Mouse (Mus musculus) intestine, embryonic 14.5 days (tissue): Measurements from ENCODE around the gene Parva. TPM values are rescaled to one million over a fixed set of nuclear protein-coding genes. Genes with fewer than 3 reads are reported as not detected.
A peak's percentile ranks its signal among the peaks of the same experiment; 100 is the strongest.

Experiments used
- ATAC-seq: fragments of 200-750 bp; cut with Nextera tagmentation; replicated peaks from 2 replicates; pipeline ENCODE4 v1.8.0; 2017; ENCODE audit warnings: low read depth, moderate number of reproducible peaks, moderate TSS enrichment, moderate library complexity; ENCODE audit not compliant: low FRiP score, low TSS enrichment
- DNase-seq: peaks from one replicate; pipeline ENCODE4 v3.0.0-alpha.2; 2018; ENCODE audit warnings: low spot score
- H3K27ac ChIP-seq: fragments of 300-500 bp; sonication (generic); 2 replicates; pipeline ENCODE4 v1.5.1; 2014; ENCODE audit warnings: low read depth, mild to moderate bottlenecking, control low read depth
- H3K27me3 ChIP-seq: fragments of 300-500 bp; sonication (generic); replicated peaks from 2 replicates; pipeline ENCODE4 v1.6.1; 2014; ENCODE audit warnings: low read length, control low read depth; ENCODE audit not compliant: control insufficient read depth, insufficient read depth
- H3K36me3 ChIP-seq: fragments of 300-500 bp; sonication (generic); 2 replicates; pipeline ENCODE4 v1.6.1; 2014; ENCODE audit warnings: low read length, control low read depth; ENCODE audit not compliant: control insufficient read depth, insufficient read depth
- H3K4me1 ChIP-seq: fragments of 300-500 bp; sonication (generic); replicated peaks from 2 replicates; pipeline ENCODE4 v1.6.1; 2014; ENCODE audit warnings: low read length, control low read depth, mixed read lengths; ENCODE audit not compliant: control insufficient read depth, insufficient read depth
- H3K4me2 ChIP-seq: fragments of 300-500 bp; sonication (generic); 2 replicates; pipeline ENCODE4 v1.6.1; 2014; ENCODE audit warnings: low read length
- H3K4me3 ChIP-seq: fragments of 300-500 bp; sonication (generic); 2 replicates; pipeline ENCODE4 v1.5.1; 2014; ENCODE audit warnings: low read depth, low read length, control low read depth, mixed read lengths
- H3K9ac ChIP-seq: fragments of 300-500 bp; sonication (generic); 2 replicates; pipeline ENCODE4 v1.6.1; 2014; ENCODE audit warnings: mild to moderate bottlenecking, low read length
- H3K9me3 ChIP-seq: fragments of 300-500 bp; sonication (generic); 2 replicates; pipeline ENCODE4 v1.6.1; 2016; ENCODE audit warnings: low read length, control low read depth; ENCODE audit not compliant: control insufficient read depth
- WGBS: fragments of 180-500 bp; shearing (Covaris S2); extraction: QIAGEN DNeasy Blood & Tissue Kit; methylation state at CpG from one replicate; pipeline ENCODE4 v1.1.7; 2014; 5-methylcytosine and 5-hydroxymethylcytosine counted together
- polyA plus RNA-seq: library from polyadenylated mRNA; unstranded; fragments of >200 nt; fragmentation: Nextera tagmentation; extraction: Ambion mirVana; gene quantifications from 2 replicates; pipeline ENCODE4 v1.2.1, GENCODE M21; 2014

The Parva gene
- polyA plus RNA-seq, 1 experiment from 2014 or later, result 102 TPM

- H3K27me3 ChIP-seq, result no peaks in the 10 kb centered on the region
- no peaks in the 10 kb centered on the region for H3K9me3 ChIP-seq
- DNase-seq (no peak), ATAC-seq (no peak)
- H3K4me1 ChIP-seq, result peaks cover 26% of the 10 kb centered on the region
- no peaks in the 10 kb centered on the region for H3K36me3 ChIP-seq
- H3K9ac ChIP-seq, result no peak overlapping the region
- 28% methylated on average over 6 of the region's 6 CpGs for WGBS
- no peak overlapping the region for H3K4me2 ChIP-seq
- H3K4me3 ChIP-seq, result no peak overlapping the region
- peak overlapping the region; percentile 75 for H3K27ac ChIP-seq
Measured at GRCm38 (mm10) chr7:112390937-112391605, 36.2 kb upstream of the Parva start.

GRCm38 (mm10) chr7:112397786-112398185 is 29.5 kb upstream of the Parva start:
- Histone ChIP-seq H3K36me3 (no peaks in the 10 kb centered on the region), H3K4me1 (no peaks in the 10 kb centered on the region), H3K4me3 (no peak overlapping the region), H3K27ac (no peak overlapping the region), H3K9ac (no peak overlapping the region), H3K27me3 (no peaks in the 10 kb centered on the region), H3K9me3 (no peaks in the 10 kb centered on the region), H3K4me2 (no peak overlapping the region)
- DNase-seq, result no peak
- no peak for ATAC-seq
- 91% methylated on average over 3 of the region's 3 CpGs for WGBS

GRCm38 (mm10) chr7:112399425-112400170 is 27.7 kb upstream of the Parva start:
- H3K4me3 ChIP-seq, result no peak overlapping the region
- ATAC-seq (no peak; the same call in 1 of the 2 replicates), DNase-seq (no peak)
- H3K36me3 ChIP-seq, result no peaks in the 10 kb centered on the region
- no peak overlapping the region for H3K27ac ChIP-seq
- WGBS, result 75% methylated on average over 7 of the region's 7 CpGs
- H3K9ac ChIP-seq, result no peak overlapping the region
- H3K4me2 ChIP-seq, result no peak overlapping the region
- no peaks in the 10 kb centered on the region; the same call in 1 of the 2 replicates for H3K4me1 ChIP-seq
- H3K27me3 ChIP-seq, result no peaks in the 10 kb centered on the region
- no peaks in the 10 kb centered on the region for H3K9me3 ChIP-seq

- Histone ChIP-seq H3K9ac (no peak overlapping the region), H3K4me2 (no peak overlapping the region), H3K27me3 (no peaks in the 10 kb centered on the region), H3K4me1 (peaks cover 3% of the 10 kb centered on the region; the same call in 1 of the 2 replicates), H3K36me3 (no peaks in the 10 kb centered on the region), H3K9me3 (no peaks in the 10 kb centered on the region), H3K27ac (no peak overlapping the region), H3K4me3 (no peak overlapping the region)
- ATAC-seq (no peak), DNase-seq (peak; percentile 90)
- 48% methylated on average over 6 of the region's 6 CpGs for WGBS
Measured at GRCm38 (mm10) chr7:112400175-112400574, 27.1 kb upstream of the Parva start.

GRCm38 (mm10) chr7:112405061-112405460 is 22.2 kb upstream of the Parva start:
- no peak for DNase-seq
- WGBS, result 50% methylated on average over 2 of the region's 2 CpGs
- no peak overlapping the region for H3K9ac ChIP-seq
- no peak overlapping the region for H3K4me2 ChIP-seq
- no peak overlapping the region for H3K27ac ChIP-seq
- H3K4me3 ChIP-seq, result no peak overlapping the region
- H3K4me1 ChIP-seq, result peaks cover 5% of the 10 kb centered on the region; the same call in 1 of the 2 replicates
- H3K9me3 ChIP-seq, result no peaks in the 10 kb centered on the region
- no peak; the same call in 1 of the 2 replicates for ATAC-seq
- no peaks in the 10 kb centered on the region for H3K36me3 ChIP-seq
- H3K27me3 ChIP-seq, result no peaks in the 10 kb centered on the region

GRCm38 (mm10) chr7:112405578-112405977 is 21.7 kb upstream of the Parva start:
- Histone ChIP-seq H3K9me3 (no peaks in the 10 kb centered on the region), H3K27me3 (no peaks in the 10 kb centered on the region), H3K36me3 (no peaks in the 10 kb centered on the region), H3K9ac (no peak overlapping the region), H3K4me2 (no peak overlapping the region), H3K27ac (no peak overlapping the region), H3K4me3 (no peak overlapping the region), H3K4me1 (peaks cover 5% of the 10 kb centered on the region; the same call in 1 of the 2 replicates)
- DNase-seq (no peak), ATAC-seq (no peak)
- 75% methylated on average over 8 of the region's 8 CpGs for WGBS

- H3K9me3 ChIP-seq, result no peaks in the 10 kb centered on the region
- no peak overlapping the region for H3K9ac ChIP-seq
- H3K27ac ChIP-seq, result no peak overlapping the region
- no peak for DNase-seq
- H3K4me3 ChIP-seq, result no peak overlapping the region
- peaks cover 5% of the 10 kb centered on the region; the same call in 1 of the 2 replicates for H3K4me1 ChIP-seq
- no peaks in the 10 kb centered on the region for H3K27me3 ChIP-seq
- no peak overlapping the region for H3K4me2 ChIP-seq
- 68% methylated on average over 7 of the region's 7 CpGs for WGBS
- H3K36me3 ChIP-seq, result no peaks in the 10 kb centered on the region
- no peak for ATAC-seq
Measured at GRCm38 (mm10) chr7:112407597-112407996, 19.7 kb upstream of the Parva start.

GRCm38 (mm10) chr7:112409991-112410390 is 17.3 kb upstream of the Parva start:
- DNase-seq (no peak), ATAC-seq (no peak)
- Histone ChIP-seq H3K4me3 (no peak overlapping the region), H3K27ac (no peak overlapping the region), H3K27me3 (no peaks in the 10 kb centered on the region), H3K4me2 (no peak overlapping the region), H3K9me3 (no peaks in the 10 kb centered on the region), H3K36me3 (no peaks in the 10 kb centered on the region), H3K9ac (no peak overlapping the region), H3K4me1 (peaks cover 4% of the 10 kb centered on the region; the same call in 1 of the 2 replicates)
- WGBS, result 89% methylated on average over 3 of the region's 3 CpGs
